Mouse (Mus musculus): Measurements from ENCODE around the gene Gm42517. TPM values are rescaled to one million over a fixed set of nuclear protein-coding genes. Genes with fewer than 3 reads are reported as not detected.
A peak's percentile ranks its signal among the peaks of the same experiment; 100 is the strongest.

Gene Gm42517
- polyA plus RNA-seq, 1 experiment: 0.53 TPM

GRCm38 (mm10) chr5:108368446-108368845 is 724 bp upstream of the Gm42517 start:
- H3K36me3 ChIP-seq (ENCODE audit: control insufficient read depth, insufficient read depth, low read length): no peaks in the 10 kb centered on the region
- H3K27me3 ChIP-seq (ENCODE audit: control insufficient read depth, insufficient read depth, low read length): no peaks in the 10 kb centered on the region
- H3K27ac ChIP-seq (ENCODE audit: control insufficient read depth, insufficient read depth, low read depth, low read length): no peak overlapping the region
- TF ChIP-seq POLR2A (IDR thresholded peaks at IDR 0.05; ENCODE audit: control insufficient read depth, low read depth, low read length) (no peak), CTCF (IDR thresholded peaks at IDR 0.05; ENCODE audit: control insufficient read depth, insufficient read depth, insufficient replicate concordance, low read depth, low read length) (no peak)
- H3K4me3 ChIP-seq (ENCODE audit: control insufficient read depth, low read depth, low read length): peak overlapping the region; percentile 75
- peaks cover 25% of the 10 kb centered on the region for H3K4me1 ChIP-seq (ENCODE audit: control insufficient read depth, insufficient read depth, low read length)

GRCm38 (mm10) chr5:108366984-108367841 is 509 bp downstream of the Gm42517 start:
- no peak overlapping the region for H3K27ac ChIP-seq (ENCODE audit: control insufficient read depth, insufficient read depth, low read depth, low read length)
- H3K27me3 ChIP-seq (ENCODE audit: control insufficient read depth, insufficient read depth, low read length): no peaks in the 10 kb centered on the region
- peak overlapping the region; percentile 77 for H3K4me3 ChIP-seq (ENCODE audit: control insufficient read depth, low read depth, low read length)
- no peaks in the 10 kb centered on the region for H3K36me3 ChIP-seq (ENCODE audit: control insufficient read depth, insufficient read depth, low read length)
- no peak for TF ChIP-seq CTCF (IDR thresholded peaks at IDR 0.05; ENCODE audit: control insufficient read depth, insufficient read depth, insufficient replicate concordance, low read depth, low read length)
- TF ChIP-seq POLR2A (IDR thresholded peaks at IDR 0.05; ENCODE audit: control insufficient read depth, low read depth, low read length): no peak
- peaks cover 25% of the 10 kb centered on the region for H3K4me1 ChIP-seq (ENCODE audit: control insufficient read depth, insufficient read depth, low read length)

GRCm38 (mm10) chr5:108366328-108366983 is 1.3 kb downstream of the Gm42517 start:
- H3K4me3 ChIP-seq (ENCODE audit: control insufficient read depth, low read depth, low read length): peak overlapping the region; percentile 77
- TF ChIP-seq POLR2A (IDR thresholded peaks at IDR 0.05; ENCODE audit: control insufficient read depth, low read depth, low read length): no peak
- no peak for TF ChIP-seq CTCF (IDR thresholded peaks at IDR 0.05; ENCODE audit: control insufficient read depth, insufficient read depth, insufficient replicate concordance, low read depth, low read length)
- no peak overlapping the region for H3K27ac ChIP-seq (ENCODE audit: control insufficient read depth, insufficient read depth, low read depth, low read length)
- H3K4me1 ChIP-seq (ENCODE audit: control insufficient read depth, insufficient read depth, low read length): peaks cover 25% of the 10 kb centered on the region
- no peaks in the 10 kb centered on the region for H3K36me3 ChIP-seq (ENCODE audit: control insufficient read depth, insufficient read depth, low read length)
- no peaks in the 10 kb centered on the region for H3K27me3 ChIP-seq (ENCODE audit: control insufficient read depth, insufficient read depth, low read length)

GRCm38 (mm10) chr5:108362330-108362729 is 5.4 kb downstream of the Gm42517 start:
- Histone ChIP-seq H3K27me3 (ENCODE audit: control insufficient read depth, insufficient read depth, low read length) (no peaks in the 10 kb centered on the region), H3K27ac (ENCODE audit: control insufficient read depth, insufficient read depth, low read depth, low read length) (no peak overlapping the region), H3K4me1 (ENCODE audit: control insufficient read depth, insufficient read depth, low read length) (peaks cover 11% of the 10 kb centered on the region), H3K4me3 (ENCODE audit: control insufficient read depth, low read depth, low read length) (no peak overlapping the region), H3K36me3 (ENCODE audit: control insufficient read depth, insufficient read depth, low read length) (no peaks in the 10 kb centered on the region)
- TF ChIP-seq POLR2A (IDR thresholded peaks at IDR 0.05; ENCODE audit: control insufficient read depth, low read depth, low read length) (no peak), CTCF (IDR thresholded peaks at IDR 0.05; ENCODE audit: control insufficient read depth, insufficient read depth, insufficient replicate concordance, low read depth, low read length) (no peak)

GRCm38 (mm10) chr5:108360211-108360610 is 7.5 kb downstream of the Gm42517 start:
- TF ChIP-seq POLR2A (IDR thresholded peaks at IDR 0.05; ENCODE audit: control insufficient read depth, low read depth, low read length): no peak
- no peak for TF ChIP-seq CTCF (IDR thresholded peaks at IDR 0.05; ENCODE audit: control insufficient read depth, insufficient read depth, insufficient replicate concordance, low read depth, low read length)
- no peak overlapping the region for H3K4me3 ChIP-seq (ENCODE audit: control insufficient read depth, low read depth, low read length)
- H3K27me3 ChIP-seq (ENCODE audit: control insufficient read depth, insufficient read depth, low read length): no peaks in the 10 kb centered on the region

GRCm38 (mm10) chr5:108359491-108359890 is 8.2 kb downstream of the Gm42517 start:
- H3K27ac ChIP-seq (ENCODE audit: control insufficient read depth, insufficient read depth, low read depth, low read length): no peak overlapping the region
- no peaks in the 10 kb centered on the region for H3K27me3 ChIP-seq (ENCODE audit: control insufficient read depth, insufficient read depth, low read length)
- no peaks in the 10 kb centered on the region for H3K36me3 ChIP-seq (ENCODE audit: control insufficient read depth, insufficient read depth, low read length)
- TF ChIP-seq POLR2A (IDR thresholded peaks at IDR 0.05; ENCODE audit: control insufficient read depth, low read depth, low read length) (no peak), CTCF (IDR thresholded peaks at IDR 0.05; ENCODE audit: control insufficient read depth, insufficient read depth, insufficient replicate concordance, low read depth, low read length) (no peak)
- no peak overlapping the region for H3K4me3 ChIP-seq (ENCODE audit: control insufficient read depth, low read depth, low read length)
- H3K4me1 ChIP-seq (ENCODE audit: control insufficient read depth, insufficient read depth, low read length): no peaks in the 10 kb centered on the region; the same call in 1 of the 2 replicates

More at GRCm38 (mm10) chr5:108360211-108360610, 7.5 kb downstream of the Gm42517 start:
- Histone ChIP-seq H3K27ac (ENCODE audit: control insufficient read depth, insufficient read depth, low read depth, low read length) (no peak overlapping the region), H3K36me3 (ENCODE audit: control insufficient read depth, insufficient read depth, low read length) (no peaks in the 10 kb centered on the region), H3K4me1 (ENCODE audit: control insufficient read depth, insufficient read depth, low read length) (no peaks in the 10 kb centered on the region; the same call in 1 of the 2 replicates)

GRCm38 (mm10) chr5:108357862-108358261 is 9.9 kb downstream of the Gm42517 start:
- Histone ChIP-seq H3K27me3 (ENCODE audit: control insufficient read depth, insufficient read depth, low read length) (no peaks in the 10 kb centered on the region), H3K36me3 (ENCODE audit: control insufficient read depth, insufficient read depth, low read length) (no peaks in the 10 kb centered on the region), H3K4me3 (ENCODE audit: control insufficient read depth, low read depth, low read length) (no peak overlapping the region), H3K27ac (ENCODE audit: control insufficient read depth, insufficient read depth, low read depth, low read length) (no peak overlapping the region), H3K4me1 (ENCODE audit: control insufficient read depth, insufficient read depth, low read length) (no peaks in the 10 kb centered on the region; the same call in 1 of the 2 replicates)
- no peak for TF ChIP-seq POLR2A (IDR thresholded peaks at IDR 0.05; ENCODE audit: control insufficient read depth, low read depth, low read length)
- no peak for TF ChIP-seq CTCF (IDR thresholded peaks at IDR 0.05; ENCODE audit: control insufficient read depth, insufficient read depth, insufficient replicate concordance, low read depth, low read length)

Measured in testis, adult 2 months (tissue).